Mouse (Mus musculus): ENCODE data around the gene Prps1l3.

Prps1l3 gene

GRCm38 (mm10) chr12:57243671-57244495, 13.7 kb downstream of the Prps1l3 start:
- DNase-seq = no peak

DNA sequence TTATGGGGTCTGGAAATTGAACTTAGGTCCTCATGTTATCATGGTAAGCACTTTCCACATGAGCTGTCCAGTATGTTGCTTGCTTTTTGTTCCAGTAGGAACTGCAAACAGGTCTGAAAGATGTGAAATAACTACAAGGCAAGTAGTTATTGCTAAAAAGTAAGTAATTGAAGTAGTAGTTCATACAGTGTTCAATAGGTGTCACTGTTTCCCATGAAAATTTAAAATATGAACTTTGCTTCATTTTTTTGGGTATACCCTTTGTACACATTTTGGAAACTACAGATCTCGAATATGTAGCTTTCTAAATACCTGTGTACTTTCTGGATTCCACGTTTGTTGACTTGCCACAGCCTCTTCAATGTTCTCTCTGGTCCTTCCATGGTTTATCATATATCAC, 28.4 kb downstream of the Prps1l3 start:
- no peak for DNase-seq

- DNase-seq = no peak
Observed at GRCm38 (mm10) chr12:57275456-57275855, 45.2 kb downstream of the Prps1l3 start.

- DNase-seq = no peak
Observed at GRCm38 (mm10) chr12:57281155-57282114, 51.2 kb downstream of the Prps1l3 start.

DNA sequence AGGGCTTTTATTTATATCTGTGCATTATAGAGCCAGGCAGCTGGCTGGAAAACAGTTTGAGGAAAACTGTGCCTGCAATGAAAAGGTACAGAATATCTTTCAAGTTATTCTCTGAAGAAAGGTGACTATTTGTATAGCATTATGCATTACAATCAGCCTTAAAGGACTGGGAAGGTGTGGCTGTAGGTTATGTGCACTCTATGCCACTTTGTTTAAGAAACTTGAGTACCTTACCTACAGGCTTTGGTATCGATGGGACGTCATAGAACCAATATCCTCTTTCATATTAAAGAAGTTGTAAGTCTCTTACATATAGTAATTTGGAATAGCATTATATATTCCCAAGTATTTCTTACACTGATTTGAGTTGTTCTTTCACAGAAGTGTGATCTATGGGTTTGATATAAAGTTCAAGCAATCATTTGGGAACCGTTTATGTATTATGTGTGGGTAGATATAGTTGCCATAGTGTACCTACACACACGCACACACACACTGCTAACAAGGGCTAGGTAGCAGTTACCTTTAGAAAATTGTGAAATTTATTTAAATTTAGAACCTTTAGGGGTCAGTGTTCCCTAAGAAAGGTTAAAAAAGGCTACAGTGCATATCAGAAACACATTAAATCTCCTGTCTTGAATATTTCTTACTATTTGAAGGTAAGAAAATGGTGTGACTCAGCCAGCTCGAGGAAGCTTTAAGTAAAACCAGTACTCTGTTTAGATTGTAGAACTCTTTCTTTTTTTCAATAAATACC, 55.3 kb downstream of the Prps1l3 start:
- DNase-seq = no peak

Data from thymus, adult 18-20 months (tissue).